ENCODE assay signal across 24 mouse cellular contexts in the genomic region with DNA sequence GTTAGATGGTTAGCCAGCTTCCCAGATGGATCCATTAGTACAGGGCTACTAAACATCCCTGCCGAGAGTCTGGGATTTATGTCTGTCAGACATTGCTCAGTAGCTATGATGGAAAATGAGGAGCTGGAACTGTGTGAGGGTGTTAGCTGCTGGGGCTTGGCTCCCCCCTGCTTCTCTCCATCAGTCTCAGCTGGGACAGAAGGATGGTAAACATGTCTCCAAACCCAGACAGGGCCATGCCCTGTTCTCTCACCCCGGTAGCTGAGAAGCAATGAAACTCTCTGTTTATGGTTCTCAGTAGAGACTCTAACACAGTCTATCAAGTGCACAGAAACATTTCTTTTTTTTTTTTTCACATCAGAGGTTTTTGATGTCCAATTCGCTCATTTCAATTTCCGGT. TPM values are rescaled to one million over a fixed set of nuclear protein-coding genes. Genes with fewer than 3 reads are reported as not detected.
"Had no signal": no experiment of that assay in that cellular context is flagged by ENCODE, and none has a peak within 500 bp of the region (broad histone marks: within the 10 kb centered on the region; RNA-seq: fewer than 3 reads in every experiment).

No protein-coding gene starts in this region.

- H3K36me3 ChIP-seq: forebrain, embryonic 15.5 days; hindbrain, embryonic 13.5 days; hindbrain, embryonic 15.5 days; kidney, embryonic 15.5 days; limb, embryonic 13.5 days; limb, embryonic 15.5 days had no signal

- H3K4me3 ChIP-seq: forebrain, embryonic 15.5 days; hindbrain, embryonic 13.5 days; hindbrain, embryonic 15.5 days; kidney, embryonic 15.5 days; limb, embryonic 13.5 days; limb, embryonic 15.5 days had no signal

- ATAC-seq: forebrain, embryonic 15.5 days; forebrain, postnatal 0 days; hindbrain, postnatal 0 days; intestine, embryonic 16.5 days had no signal

- H3K27me3 ChIP-seq: forebrain, embryonic 15.5 days; hindbrain, embryonic 13.5 days; hindbrain, embryonic 15.5 days; kidney, embryonic 15.5 days; limb, embryonic 13.5 days; limb, embryonic 15.5 days had no signal

- DNase-seq: forebrain, postnatal 0 days; gastrocnemius, postnatal 14 days; gastrocnemius, postnatal 36 days; heart, adult 18-20 months; heart, postnatal 10 days; heart, postnatal 36 days; kidney, adult 11 months; kidney, adult 2 months; kidney, adult 9 months; kidney, postnatal 14 days; kidney, postnatal 36 days; layer of hippocampus, adult 9-11 months; layer of hippocampus, postnatal 36 days; left cerebral cortex, postnatal 4 days had no signal

- H3K9ac ChIP-seq: forebrain, embryonic 15.5 days; forebrain, postnatal 0 days; hindbrain, embryonic 13.5 days; hindbrain, embryonic 15.5 days; kidney, embryonic 15.5 days; limb, embryonic 13.5 days; limb, embryonic 15.5 days had no signal

- H3K27ac ChIP-seq: forebrain, embryonic 15.5 days; hindbrain, embryonic 13.5 days; hindbrain, embryonic 15.5 days; hindbrain, postnatal 0 days; kidney, embryonic 15.5 days; kidney, postnatal 0 days; limb, embryonic 13.5 days; limb, embryonic 15.5 days had no signal

- H3K4me1 ChIP-seq: forebrain, embryonic 15.5 days; hindbrain, embryonic 13.5 days; hindbrain, embryonic 15.5 days had no signal

- H3K4me2 ChIP-seq: forebrain, embryonic 15.5 days; heart, embryonic 11.5 days; hindbrain, embryonic 13.5 days; hindbrain, embryonic 15.5 days; kidney, embryonic 15.5 days; limb, embryonic 13.5 days; limb, embryonic 15.5 days had no signal

- H3K9me3 ChIP-seq: forebrain, embryonic 15.5 days; hindbrain, embryonic 13.5 days; hindbrain, embryonic 15.5 days; kidney, embryonic 15.5 days; limb, embryonic 13.5 days; limb, embryonic 15.5 days had no signal

RNA-seq across cellular contexts. Expression of a gene that starts 57.5 kb away (rescaled TPM):
- polyA plus RNA-seq: hindbrain, postnatal 0 days had no signal
